Mouse (Mus musculus): ENCODE data around the gene Mgat5. TPM values are rescaled to one million over a fixed set of nuclear protein-coding genes. Genes with fewer than 3 reads are reported as not detected.

The Mgat5 gene
- total and polyA plus RNA-seq, 3 experiments = 0.16 TPM; not detected in 2

DNA sequence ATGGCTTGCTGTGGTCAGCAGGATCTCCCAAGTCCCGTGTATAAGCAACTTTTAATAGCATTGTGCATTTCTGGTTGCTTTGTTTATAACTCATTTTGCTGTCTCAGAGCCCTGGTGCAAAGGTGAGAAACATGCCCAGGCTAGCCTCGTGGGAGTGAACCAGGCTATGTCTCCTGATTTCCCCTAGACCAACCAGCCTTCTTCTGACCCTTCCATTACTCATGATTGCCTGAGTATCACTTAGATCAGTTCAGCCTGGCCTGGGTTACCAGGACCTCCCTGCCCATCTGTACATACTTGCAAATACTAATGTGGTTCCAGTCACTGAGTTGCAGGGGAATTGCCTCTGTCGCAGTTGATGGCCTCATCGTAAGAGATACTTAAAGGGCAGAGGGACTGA, 14.8 kb downstream of the Mgat5 start:
- Histone ChIP-seq H3K36me3 (replicated peaks) (no peaks in the 10 kb centered on the region), H3K4me1 (ENCODE audit: insufficient read depth, low read depth, low read length) (no peaks in the 10 kb centered on the region), H3K27me3 (ENCODE audit: insufficient read depth, low read length) (no peaks in the 10 kb centered on the region), H3K9me3 (replicated peaks) (peaks cover 75% of the 10 kb centered on the region), H3K4me3 (ENCODE audit: low read depth, low read length) (no peak overlapping the region)
- no peak for TF ChIP-seq GATA1 (IDR thresholded peaks at IDR 0.05; ENCODE audit: borderline replicate concordance, low read length)
- no peak for TF ChIP-seq GATA2 (IDR thresholded peaks at IDR 0.05; ENCODE audit: borderline replicate concordance, low read depth, low read length)
- no peak for TF ChIP-seq CTCF (IDR thresholded peaks at IDR 0.05; ENCODE audit: low read depth, low read length)
- TF ChIP-seq TAL1 (conservative IDR thresholded peaks at IDR 0.05; ENCODE audit: low read depth, low read length) = no peak
- ATAC-seq (ENCODE audit: extremely low read depth, insufficient number of reproducible peaks, low FRiP score, poor library complexity, severe bottlenecking) (no peak), DNase-seq (ENCODE audit: low spot score) (no peak)

DNA sequence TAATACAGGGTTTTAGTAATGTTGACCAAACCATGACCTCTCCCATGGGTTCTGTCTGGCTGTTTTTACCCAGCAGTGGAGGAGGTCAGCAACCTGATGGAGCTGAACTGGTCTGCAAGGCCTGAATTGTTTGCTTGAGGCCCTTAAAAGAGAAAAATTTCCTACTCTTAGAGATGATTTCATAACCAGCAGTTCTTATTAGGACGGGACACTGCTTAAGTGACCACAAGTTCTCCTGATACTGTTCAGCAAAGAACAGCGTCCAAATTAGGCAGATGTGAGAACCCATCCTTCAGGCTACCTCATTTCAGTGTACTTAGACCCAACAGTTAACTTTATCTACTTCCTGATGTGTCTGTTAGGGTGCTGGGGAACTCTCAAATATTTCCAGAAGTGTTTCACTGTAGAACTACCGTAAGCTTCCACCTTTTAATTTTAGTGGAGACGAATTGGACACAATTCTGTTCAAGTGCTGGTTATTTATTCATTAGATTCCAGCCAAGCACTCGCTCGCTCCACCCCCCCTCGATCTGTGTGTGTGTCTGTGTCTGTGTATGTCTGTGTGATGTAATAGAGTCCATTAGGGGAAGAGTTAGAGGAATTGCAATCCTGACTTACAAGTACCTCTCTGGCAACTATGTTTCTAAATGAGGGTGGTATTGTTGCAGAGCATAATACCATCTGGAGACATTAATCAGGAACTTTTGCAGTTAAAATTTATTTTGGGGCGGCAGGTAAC, 17.4 kb downstream of the Mgat5 start:
- no peak for ATAC-seq (ENCODE audit: extremely low read depth, insufficient number of reproducible peaks, low FRiP score, poor library complexity, severe bottlenecking)
- TF ChIP-seq CTCF (IDR thresholded peaks at IDR 0.05; ENCODE audit: low read depth, low read length) (no peak), POLR2AphosphoS5 (IDR thresholded peaks at IDR 0.05; ENCODE audit: insufficient replicate concordance, low read depth, low read length) (no peak), GATA1 (IDR thresholded peaks at IDR 0.05; ENCODE audit: borderline replicate concordance, low read length) (no peak), GATA2 (IDR thresholded peaks at IDR 0.05; ENCODE audit: borderline replicate concordance, low read depth, low read length) (no peak), TAL1 (conservative IDR thresholded peaks at IDR 0.05; ENCODE audit: low read depth, low read length) (no peak)
- Histone ChIP-seq H3K36me3 (replicated peaks) (no peaks in the 10 kb centered on the region), H3K27me3 (ENCODE audit: insufficient read depth, low read length) (no peaks in the 10 kb centered on the region), H3K4me1 (ENCODE audit: insufficient read depth, low read depth, low read length) (no peaks in the 10 kb centered on the region), H3K9me3 (replicated peaks) (peaks cover 75% of the 10 kb centered on the region), H3K4me3 (ENCODE audit: low read depth, low read length) (no peak overlapping the region)
- no peak for DNase-seq (ENCODE audit: low spot score)

DNA sequence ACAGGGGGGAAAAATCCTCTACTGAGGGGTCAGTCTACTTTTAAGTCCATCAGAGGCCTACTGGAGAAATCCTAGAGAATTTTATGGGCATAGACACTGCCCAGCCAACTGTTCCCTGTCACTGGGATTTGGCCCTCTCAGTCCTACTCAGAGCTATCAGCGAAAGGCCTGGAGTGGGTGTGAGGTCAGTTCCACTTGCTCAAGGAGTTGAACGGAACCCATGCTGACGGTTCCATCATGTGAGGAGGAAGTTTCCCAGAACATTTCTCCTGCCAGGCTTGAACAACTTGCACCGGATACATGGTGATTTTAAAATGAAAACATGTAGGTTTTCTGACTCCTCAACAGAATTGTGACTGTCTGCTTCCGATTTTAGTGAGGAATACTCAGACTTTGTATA, 20.2 kb downstream of the Mgat5 start:
- peaks cover 79% of the 10 kb centered on the region for H3K9me3 ChIP-seq (replicated peaks)
- no peak for TF ChIP-seq GATA1 (IDR thresholded peaks at IDR 0.05; ENCODE audit: borderline replicate concordance, low read length)
- TF ChIP-seq TAL1 (conservative IDR thresholded peaks at IDR 0.05; ENCODE audit: low read depth, low read length) = no peak
- TF ChIP-seq GATA2 (IDR thresholded peaks at IDR 0.05; ENCODE audit: borderline replicate concordance, low read depth, low read length) = no peak
- no peak for TF ChIP-seq CTCF (IDR thresholded peaks at IDR 0.05; ENCODE audit: low read depth, low read length)
- no peak for TF ChIP-seq POLR2AphosphoS5 (IDR thresholded peaks at IDR 0.05; ENCODE audit: insufficient replicate concordance, low read depth, low read length)
- no peaks in the 10 kb centered on the region for H3K4me1 ChIP-seq (ENCODE audit: insufficient read depth, low read depth, low read length)
- no peak for ATAC-seq (ENCODE audit: extremely low read depth, insufficient number of reproducible peaks, low FRiP score, poor library complexity, severe bottlenecking)
- no peaks in the 10 kb centered on the region for H3K36me3 ChIP-seq (replicated peaks)
- H3K27me3 ChIP-seq (ENCODE audit: insufficient read depth, low read length) = no peaks in the 10 kb centered on the region
- H3K4me3 ChIP-seq (ENCODE audit: low read depth, low read length) = no peak overlapping the region
- no peak for DNase-seq (ENCODE audit: low spot score)

- H3K9me3 ChIP-seq (replicated peaks) = peaks cover 84% of the 10 kb centered on the region
- DNase-seq (ENCODE audit: low spot score) (no peak), ATAC-seq (ENCODE audit: extremely low read depth, insufficient number of reproducible peaks, low FRiP score, poor library complexity, severe bottlenecking) (no peak)
- H3K4me3 ChIP-seq (ENCODE audit: low read depth, low read length) = no peak overlapping the region
- no peaks in the 10 kb centered on the region for H3K36me3 ChIP-seq (replicated peaks)
- no peaks in the 10 kb centered on the region for H3K4me1 ChIP-seq (ENCODE audit: insufficient read depth, low read depth, low read length)
- no peak for TF ChIP-seq GATA2 (IDR thresholded peaks at IDR 0.05; ENCODE audit: borderline replicate concordance, low read depth, low read length)
- H3K27me3 ChIP-seq (ENCODE audit: insufficient read depth, low read length) = no peaks in the 10 kb centered on the region
Observed at GRCm38 (mm10) chr1:127229011-127229410, 24.2 kb downstream of the Mgat5 start.

GRCm38 (mm10) chr1:127230468-127230867, 25.7 kb downstream of the Mgat5 start:
- TF ChIP-seq GATA2 (IDR thresholded peaks at IDR 0.05; ENCODE audit: borderline replicate concordance, low read depth, low read length) (no peak), CTCF (IDR thresholded peaks at IDR 0.05; ENCODE audit: low read depth, low read length) (no peak), GATA1 (IDR thresholded peaks at IDR 0.05; ENCODE audit: borderline replicate concordance, low read length) (no peak), TAL1 (conservative IDR thresholded peaks at IDR 0.05; ENCODE audit: low read depth, low read length) (no peak), POLR2AphosphoS5 (IDR thresholded peaks at IDR 0.05; ENCODE audit: insufficient replicate concordance, low read depth, low read length) (no peak)
- H3K9me3 ChIP-seq (replicated peaks) = peaks cover 80% of the 10 kb centered on the region
- ATAC-seq (ENCODE audit: extremely low read depth, insufficient number of reproducible peaks, low FRiP score, poor library complexity, severe bottlenecking) (no peak), DNase-seq (ENCODE audit: low spot score) (no peak)
- H3K4me1 ChIP-seq (ENCODE audit: insufficient read depth, low read depth, low read length) = no peaks in the 10 kb centered on the region
- H3K4me3 ChIP-seq (ENCODE audit: low read depth, low read length) = no peak overlapping the region
- H3K36me3 ChIP-seq (replicated peaks) = no peaks in the 10 kb centered on the region
- no peaks in the 10 kb centered on the region for H3K27me3 ChIP-seq (ENCODE audit: insufficient read depth, low read length)

DNA sequence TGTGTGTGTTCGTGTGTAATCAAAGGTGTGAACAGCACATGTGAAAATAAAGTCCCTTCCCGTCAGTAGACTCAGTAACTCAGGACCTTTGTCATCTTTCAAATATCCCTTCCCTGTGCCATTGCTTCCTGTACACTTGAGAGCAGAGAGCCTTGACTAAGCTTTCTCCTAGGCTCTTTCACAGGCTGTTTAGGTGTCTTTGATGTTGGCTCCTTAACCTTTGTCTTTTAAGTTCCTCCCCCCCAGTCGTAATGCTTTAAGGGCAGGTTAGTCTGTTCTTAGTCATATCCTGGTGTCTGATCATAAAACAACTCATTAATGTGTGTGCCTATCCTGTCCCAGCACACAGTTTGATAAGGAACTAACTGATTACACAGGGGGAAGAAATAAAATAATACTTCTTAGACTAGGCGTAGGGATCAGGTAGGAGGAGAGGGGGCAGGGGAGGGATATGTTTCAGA, 28.4 kb downstream of the Mgat5 start:
- H3K27me3 ChIP-seq (ENCODE audit: insufficient read depth, low read length) = no peaks in the 10 kb centered on the region
- H3K9me3 ChIP-seq (replicated peaks) = peaks cover 74% of the 10 kb centered on the region
- no peak overlapping the region for H3K4me3 ChIP-seq (ENCODE audit: low read depth, low read length)
- DNase-seq (ENCODE audit: low spot score) = no peak
- no peak for ATAC-seq (ENCODE audit: extremely low read depth, insufficient number of reproducible peaks, low FRiP score, poor library complexity, severe bottlenecking)
- H3K36me3 ChIP-seq (replicated peaks) = no peaks in the 10 kb centered on the region
- no peaks in the 10 kb centered on the region for H3K4me1 ChIP-seq (ENCODE audit: insufficient read depth, low read depth, low read length)
- TF ChIP-seq POLR2AphosphoS5 (IDR thresholded peaks at IDR 0.05; ENCODE audit: insufficient replicate concordance, low read depth, low read length) (no peak), CTCF (IDR thresholded peaks at IDR 0.05; ENCODE audit: low read depth, low read length) (no peak), GATA1 (IDR thresholded peaks at IDR 0.05; ENCODE audit: borderline replicate concordance, low read length) (no peak), TAL1 (conservative IDR thresholded peaks at IDR 0.05; ENCODE audit: low read depth, low read length) (no peak), GATA2 (IDR thresholded peaks at IDR 0.05; ENCODE audit: borderline replicate concordance, low read depth, low read length) (no peak)

Data from G1E (cell line).